Mouse (Mus musculus) E14TG2a.4 (cell line): ENCODE measurements around the gene Anapc16.
"Not testable (repeated sequence)": the region's sequence is repeated elsewhere in the genome, so short reads cannot be mapped to it uniquely, and the experiment has no call there.

Experiments used
- H3K27me3 ChIP-seq: 2 replicates; pipeline ENCODE4 v1.6.1; 2014; ENCODE audit warnings: low read length, control low read depth; ENCODE audit not compliant: insufficient read depth
- H3K36me3 ChIP-seq: 2 replicates; pipeline ENCODE4 v1.6.1; 2014; ENCODE audit warnings: low read length, control low read depth; ENCODE audit not compliant: insufficient read depth
- H3K4me1 ChIP-seq: replicated peaks from 2 replicates; pipeline ENCODE4 v1.6.1; 2014; ENCODE audit warnings: low read depth, low read length, control low read depth
- H3K4me3 ChIP-seq: replicated peaks from 2 replicates; pipeline ENCODE4 v1.5.1; 2014; ENCODE audit warnings: mild to moderate bottlenecking, low read length
- H3K9me3 ChIP-seq: 2 replicates; pipeline ENCODE4 v1.6.1; 2014; ENCODE audit warnings: low read length, control low read depth
- CTCF ChIP-seq: conservative IDR thresholded peaks from 2 replicates; pipeline ENCODE4 v1.5.1; 2014; ENCODE audit warnings: low read length
- NANOG ChIP-seq: IDR thresholded peaks from 2 replicates; pipeline ENCODE4 v1.6.1; 2014; ENCODE audit warnings: borderline replicate concordance, low read length, mixed read lengths
- POU5F1 ChIP-seq: IDR thresholded peaks from 2 replicates; pipeline ENCODE4 v1.6.1; 2014; ENCODE audit warnings: low read length, borderline replicate concordance

Gene Anapc16

DNA sequence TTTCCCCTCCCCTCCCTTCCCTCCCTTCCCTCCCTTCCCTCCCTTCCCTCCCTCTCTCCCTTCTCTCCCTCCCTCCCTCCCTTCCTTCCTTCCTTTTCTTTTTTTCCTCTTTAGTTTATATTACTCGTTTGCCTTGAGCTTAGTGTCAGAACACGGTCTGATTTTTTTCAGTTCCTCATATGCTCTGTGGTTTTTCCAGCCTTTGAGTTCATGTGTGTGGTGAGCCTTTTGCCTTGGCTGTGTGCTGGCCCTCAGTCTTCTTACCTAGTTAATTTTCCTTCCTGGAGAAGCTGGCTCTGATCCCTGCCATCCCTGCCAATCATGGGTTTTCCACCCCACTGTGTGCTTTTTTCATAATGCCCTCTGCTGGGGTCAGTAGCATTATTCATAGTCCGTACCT is 6.2 kb upstream of the Anapc16 start:
- no peak overlapping the region for H3K4me3 ChIP-seq
- peaks cover 59% of the 10 kb centered on the region for H3K36me3 ChIP-seq
- no peaks in the 10 kb centered on the region for H3K9me3 ChIP-seq
- no peak for TF ChIP-seq POU5F1
- TF ChIP-seq NANOG: no peak
- TF ChIP-seq CTCF: no peak
- no peaks in the 10 kb centered on the region for H3K27me3 ChIP-seq
- H3K4me1 ChIP-seq: peaks cover 6% of the 10 kb centered on the region

DNA sequence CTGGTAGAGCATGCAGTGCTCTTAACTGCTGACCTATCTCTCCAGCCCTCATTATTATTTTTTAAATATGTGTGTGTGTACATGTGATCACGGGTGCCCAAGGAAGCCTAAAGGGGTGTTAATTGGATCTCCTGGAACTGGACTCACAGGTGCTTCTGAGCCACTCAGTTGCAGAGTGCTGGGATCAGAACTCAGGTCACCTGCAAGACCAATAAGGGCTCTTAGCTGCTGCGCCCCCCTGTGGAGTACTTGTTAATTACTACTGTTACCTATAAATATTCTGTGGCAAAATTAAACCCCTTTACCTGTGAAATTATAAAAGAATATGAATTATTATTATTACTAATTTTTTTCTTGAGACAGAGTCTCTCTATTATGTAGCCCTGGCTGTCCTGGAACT is 2.3 kb upstream of the Anapc16 start:
- Histone ChIP-seq H3K4me1 (peaks cover 31% of the 10 kb centered on the region), H3K9me3 (no peaks in the 10 kb centered on the region), H3K27me3 (no peaks in the 10 kb centered on the region), H3K4me3 (no peak overlapping the region), H3K36me3 (peaks cover 42% of the 10 kb centered on the region)
- TF ChIP-seq NANOG (no peak), CTCF (peak; percentile 56), POU5F1 (no peak)

DNA sequence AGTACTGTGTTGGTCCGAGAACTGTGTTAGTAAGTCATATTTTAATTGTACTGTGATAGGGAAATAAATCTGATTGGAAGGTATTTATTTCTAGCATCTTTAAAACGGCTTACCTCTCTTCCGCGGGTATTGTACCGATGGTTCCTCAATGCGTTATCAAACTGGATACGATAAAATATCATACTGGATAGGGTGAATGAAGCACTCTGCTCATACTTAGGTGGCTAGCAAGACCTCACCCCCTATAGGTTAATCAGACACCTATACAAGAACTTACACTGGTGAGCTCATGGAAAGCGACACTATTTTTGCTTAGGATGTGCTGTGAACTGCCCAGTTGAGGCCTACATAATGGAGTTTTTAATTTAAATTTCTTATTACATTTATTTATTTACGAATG is 912 bp upstream of the Anapc16 start:
- H3K36me3 ChIP-seq: peaks cover 42% of the 10 kb centered on the region

GRCm38 (mm10) chr10:60003213-60003752 is 348 bp upstream of the Anapc16 start:
- H3K36me3 ChIP-seq: peaks cover 36% of the 10 kb centered on the region
- H3K4me3 ChIP-seq: peak overlapping the region; percentile 89
- H3K9me3 ChIP-seq: no peaks in the 10 kb centered on the region
- peaks cover 34% of the 10 kb centered on the region for H3K4me1 ChIP-seq
- H3K27me3 ChIP-seq: no peaks in the 10 kb centered on the region
- no peak for TF ChIP-seq POU5F1
- TF ChIP-seq NANOG: no peak
- no peak; the same call in 1 of the 2 replicates for TF ChIP-seq CTCF

More for the DNA sequence above, 912 bp upstream of the Anapc16 start:
- TF ChIP-seq NANOG (no peak), CTCF (no peak), POU5F1 (no peak)
- Histone ChIP-seq H3K4me1 (peaks cover 34% of the 10 kb centered on the region), H3K4me3 (peak overlapping the region; percentile 89), H3K9me3 (no peaks in the 10 kb centered on the region), H3K27me3 (no peaks in the 10 kb centered on the region)

DNA sequence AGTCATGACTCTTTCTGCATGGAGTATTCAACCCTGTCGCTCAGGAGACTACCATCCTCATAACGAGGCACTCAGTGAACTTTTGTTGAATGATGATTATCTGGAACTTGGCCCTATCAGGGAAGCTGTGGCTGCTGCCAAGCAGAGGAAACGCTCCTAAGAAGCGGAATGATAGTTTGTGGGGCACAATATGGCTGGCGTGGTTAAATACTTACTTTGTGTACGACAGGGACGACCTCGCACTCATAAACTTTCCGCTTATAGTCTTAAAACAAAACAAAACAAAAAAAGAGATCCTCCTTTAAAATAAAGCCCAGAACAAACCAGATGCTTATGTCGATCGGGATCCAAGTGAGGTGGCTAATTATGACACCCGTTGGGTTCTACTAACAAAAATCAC is 732 bp downstream of the Anapc16 start:
- H3K36me3 ChIP-seq: peaks cover 25% of the 10 kb centered on the region
- peak overlapping the region; percentile 89 for H3K4me3 ChIP-seq
- no peaks in the 10 kb centered on the region for H3K9me3 ChIP-seq
- H3K27me3 ChIP-seq: no peaks in the 10 kb centered on the region
- TF ChIP-seq POU5F1 (no peak), NANOG (no peak), CTCF (no peak)
- peaks cover 37% of the 10 kb centered on the region for H3K4me1 ChIP-seq

DNA sequence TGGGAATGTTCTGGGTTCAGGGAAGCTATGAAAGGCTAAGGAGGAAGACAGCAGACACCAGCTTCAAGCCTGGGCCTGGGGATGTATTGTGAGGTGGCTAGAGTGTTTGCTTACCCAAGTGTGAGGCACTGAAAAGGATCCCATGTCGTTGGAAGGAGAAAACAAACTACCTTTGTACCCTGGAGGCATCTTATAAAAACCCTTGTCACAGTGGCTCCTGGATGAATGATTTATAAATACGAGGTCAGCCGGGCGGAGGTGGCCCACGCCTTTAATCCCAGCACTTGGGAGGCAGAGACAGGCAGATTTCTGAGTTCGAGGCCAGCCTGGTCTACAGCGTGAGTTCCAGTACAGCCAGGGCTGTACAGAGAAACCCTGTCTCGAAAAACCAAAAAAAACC is 1.3 kb downstream of the Anapc16 start:
- H3K9me3 ChIP-seq, H3K27me3 ChIP-seq: not testable (repeated sequence)
- Histone ChIP-seq H3K36me3 (peaks cover 27% of the 10 kb centered on the region), H3K4me3 (peak overlapping the region; percentile 89), H3K4me1 (peaks cover 37% of the 10 kb centered on the region)

GRCm38 (mm10) chr10:59999057-59999456 is 3.9 kb downstream of the Anapc16 start:
- peaks cover 50% of the 10 kb centered on the region for H3K36me3 ChIP-seq
- H3K4me1 ChIP-seq: peaks cover 31% of the 10 kb centered on the region
- TF ChIP-seq POU5F1: no peak
- no peak for TF ChIP-seq CTCF
- TF ChIP-seq NANOG: no peak
- H3K4me3 ChIP-seq: no peak overlapping the region
- H3K9me3 ChIP-seq: no peaks in the 10 kb centered on the region
- H3K27me3 ChIP-seq: no peaks in the 10 kb centered on the region

DNA sequence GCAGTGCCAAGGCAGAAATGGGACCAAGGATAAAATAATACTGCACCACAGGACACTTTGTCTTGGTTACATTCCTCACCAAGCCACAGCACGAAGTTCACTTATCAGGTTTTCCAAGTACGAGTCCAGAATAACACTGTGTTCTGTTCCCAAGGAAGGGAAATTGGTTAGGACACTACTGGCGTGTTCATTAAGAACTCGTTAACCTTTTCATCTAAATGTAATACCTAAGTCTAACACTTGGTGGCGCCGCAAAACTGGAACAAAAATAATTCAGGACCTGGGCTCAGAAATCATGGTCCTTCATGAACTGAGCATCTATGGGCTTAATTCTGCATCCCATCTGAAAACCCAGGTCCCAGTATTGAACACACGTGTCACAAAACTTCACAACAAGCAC is 5.3 kb downstream of the Anapc16 start:
- Histone ChIP-seq H3K27me3 (no peaks in the 10 kb centered on the region), H3K4me3 (no peak overlapping the region), H3K36me3 (peaks cover 62% of the 10 kb centered on the region), H3K9me3 (no peaks in the 10 kb centered on the region), H3K4me1 (peaks cover 23% of the 10 kb centered on the region)
- TF ChIP-seq CTCF (peak; percentile 71), POU5F1 (no peak), NANOG (no peak)

DNA sequence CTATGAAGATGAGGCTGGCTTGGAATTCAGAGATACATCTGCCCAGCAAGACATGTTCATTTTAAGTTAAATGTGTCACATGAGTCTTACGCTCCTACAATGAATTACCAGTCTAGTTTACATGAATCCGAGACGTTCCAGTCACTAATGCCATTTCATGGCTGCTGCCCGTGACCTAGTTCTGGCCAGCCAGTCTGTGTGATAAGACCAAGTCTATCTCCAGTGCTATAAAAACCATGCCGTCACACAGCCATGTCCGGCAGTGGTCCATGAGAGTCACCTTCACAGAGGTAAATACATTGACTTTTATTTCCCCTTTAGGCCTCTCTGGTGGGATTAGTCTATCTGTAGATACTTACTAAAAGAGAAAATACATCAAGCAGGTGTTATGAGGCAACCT is 7.0 kb downstream of the Anapc16 start:
- TF ChIP-seq NANOG: no peak
- TF ChIP-seq POU5F1: no peak
- TF ChIP-seq CTCF: no peak
- no peak overlapping the region for H3K4me3 ChIP-seq
- peaks cover 19% of the 10 kb centered on the region for H3K4me1 ChIP-seq
- no peaks in the 10 kb centered on the region for H3K9me3 ChIP-seq
- H3K27me3 ChIP-seq: no peaks in the 10 kb centered on the region
- peaks cover 72% of the 10 kb centered on the region for H3K36me3 ChIP-seq

DNA sequence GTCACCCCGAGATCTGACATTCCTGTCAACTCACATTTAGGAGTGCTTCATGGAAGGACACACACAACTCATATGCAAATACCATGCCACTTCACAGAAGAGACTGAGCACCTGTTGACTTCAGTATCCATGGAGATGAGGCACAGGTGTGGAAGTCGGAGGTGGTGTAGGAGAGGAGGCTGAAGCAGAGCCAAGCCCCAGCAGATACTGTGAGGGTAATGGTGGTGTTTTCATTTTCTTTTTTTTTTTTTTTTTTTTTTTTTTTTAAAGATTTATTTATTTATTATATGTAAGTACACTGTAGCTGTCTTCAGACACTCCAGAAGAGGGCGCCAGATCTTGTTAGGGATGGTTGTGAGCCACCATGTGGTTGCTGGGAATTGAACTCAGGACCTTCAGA is 9.1 kb downstream of the Anapc16 start:
- not testable (repeated sequence) for H3K4me3 ChIP-seq, H3K9me3 ChIP-seq, H3K27me3 ChIP-seq
- Histone ChIP-seq H3K36me3 (peaks cover 78% of the 10 kb centered on the region), H3K4me1 (peaks cover 12% of the 10 kb centered on the region)
